Mouse (Mus musculus) CH12.LX (cell line): ENCODE measurements at regions not wholly inside any gene's neighbourhood (a gene's known extent, or its start where the extent isn't known, plus 50 kb on each side); places are given as distances from the start of the nearest gene placed in this dataset.

Experiments
- DNase-seq: peaks from one replicate; pipeline ENCODE4 v3.0.0-alpha.2; 2013; ENCODE audit errors: extremely low read depth
- H3K27ac ChIP-seq: 2 replicates; pipeline ENCODE4 v1.5.1; 2012; ENCODE audit warnings: low read depth, mild to moderate bottlenecking, control low read depth, moderate library complexity; ENCODE audit not compliant: insufficient read depth
- H3K27me3 ChIP-seq: replicated peaks from 2 replicates; pipeline ENCODE3; 2012; ENCODE audit warnings: inconsistent platforms
- H3K36me3 ChIP-seq, 2 experiments: replicated peaks in 1 of 2; 2 replicates each; pipeline versions ENCODE3 to v1.6.1; 2012; ENCODE audit warnings: inconsistent platforms in 1 of 2, low read length in 1 of 2, mild to moderate bottlenecking in 1 of 2, mixed read lengths in 1 of 2, moderate library complexity in 1 of 2; ENCODE audit not compliant: control insufficient read depth in 1 of 2, insufficient read depth in 1 of 2
- H3K4me1 ChIP-seq, 2 experiments: 2 replicates each; pipeline ENCODE4 v1.6.1; 2012; ENCODE audit warnings: inconsistent platforms in 1 of 2, moderate library complexity in 1 of 2; ENCODE audit not compliant: insufficient read depth in 2 of 2, control insufficient read depth in 1 of 2
- H3K4me2 ChIP-seq: 2 replicates; pipeline ENCODE4 v1.6.1; 2012; ENCODE audit warnings: low read depth, mild to moderate bottlenecking, control low read depth; ENCODE audit not compliant: poor library complexity, insufficient read depth, severe bottlenecking
- H3K4me3 ChIP-seq, 3 experiments: fragments of 150-350 bp in 1 of 3; sonication (generic) in 1 of 3; replicated peaks in 1 of 3; 2 replicates each; pipeline versions ENCODE3 to v1.5.1; 2011 to 2012; ENCODE audit warnings: low read depth in 2 of 3, low read length in 2 of 3, mild to moderate bottlenecking in 2 of 3, moderate library complexity in 2 of 3, control low read depth in 1 of 3, improper control_type of control experiment in 1 of 3, inconsistent platforms in 1 of 3, mixed read lengths in 1 of 3; ENCODE audit not compliant: poor library complexity in 1 of 3
- H3K79me2 ChIP-seq: replicated peaks from 2 replicates; pipeline ENCODE4 v1.6.1; 2012; ENCODE audit warnings: mild to moderate bottlenecking, moderate library complexity; ENCODE audit not compliant: control insufficient read depth, poor library complexity, insufficient read depth, severe bottlenecking; ENCODE audit errors: extremely low read depth
- H3K9ac ChIP-seq: 2 replicates; pipeline ENCODE4 v1.6.1; 2012; ENCODE audit warnings: low read depth, mild to moderate bottlenecking, control low read depth, moderate library complexity; ENCODE audit not compliant: insufficient read depth
- H3K9me3 ChIP-seq: replicated peaks from 2 replicates; pipeline ENCODE3; 2012; ENCODE audit warnings: low read length, inconsistent platforms, mixed read lengths
- BHLHE40 ChIP-seq: IDR thresholded peaks from 2 replicates; pipeline ENCODE4 v1.6.1; 2011; ENCODE audit warnings: mild to moderate bottlenecking, low read depth, low read length, improper control_type of control experiment
- CTCF ChIP-seq, 2 experiments: IDR thresholded peaks in 1 of 2; conservative IDR thresholded peaks in 1 of 2; 2 replicates each; pipeline ENCODE4 v1.5.1; 2011 to 2012; ENCODE audit warnings: low read depth in 2 of 2, low read length in 2 of 2, improper control_type of control experiment in 1 of 2, inconsistent platforms in 1 of 2, mild to moderate bottlenecking in 1 of 2, moderate library complexity in 1 of 2
- E2F4 ChIP-seq: IDR thresholded peaks from 2 replicates; pipeline ENCODE4 v1.6.1; 2011; ENCODE audit warnings: low read depth, low read length, improper control_type of control experiment; ENCODE audit not compliant: insufficient replicate concordance
- ELF1 ChIP-seq: IDR thresholded peaks from 2 replicates; pipeline ENCODE4 v1.6.1; 2014; ENCODE audit warnings: low read depth, mild to moderate bottlenecking, inconsistent platforms, low read length, improper control_type of control experiment
- EP300 ChIP-seq: IDR thresholded peaks from 2 replicates; pipeline ENCODE4 v1.6.1; 2011; ENCODE audit warnings: low read length, improper control_type of control experiment
- ETS1 ChIP-seq: conservative IDR thresholded peaks from 2 replicates; pipeline ENCODE4 v1.6.1; 2012; ENCODE audit warnings: low read depth, mild to moderate bottlenecking, inconsistent platforms, low read length, improper control_type of control experiment, moderate library complexity
- IRF4 ChIP-seq: IDR thresholded peaks from 2 replicates; pipeline ENCODE4 v1.6.1; 2014; ENCODE audit warnings: low read depth, mild to moderate bottlenecking, inconsistent platforms, low read length, improper control_type of control experiment
- JUN ChIP-seq: IDR thresholded peaks from 2 replicates; pipeline ENCODE4 v1.6.1; 2011; ENCODE audit warnings: low read depth, mild to moderate bottlenecking, low read length, improper control_type of control experiment, moderate library complexity; ENCODE audit not compliant: insufficient read depth
- JUND ChIP-seq: conservative IDR thresholded peaks from 2 replicates; pipeline ENCODE4 v1.6.1; 2011; ENCODE audit warnings: low read depth, low read length, improper control_type of control experiment
- KAT2A ChIP-seq: IDR thresholded peaks from 2 replicates; pipeline ENCODE4 v1.6.1; 2012; ENCODE audit warnings: low read length, improper control_type of control experiment, inconsistent platforms; ENCODE audit not compliant: insufficient replicate concordance
- MAFK ChIP-seq: IDR thresholded peaks from 2 replicates; pipeline ENCODE4 v1.6.1; 2011; ENCODE audit warnings: low read length, improper control_type of control experiment; ENCODE audit not compliant: insufficient replicate concordance
- MAZ ChIP-seq: IDR thresholded peaks from 2 replicates; pipeline ENCODE4 v1.6.1; 2012; ENCODE audit warnings: low read depth, mild to moderate bottlenecking, inconsistent platforms, low read length, improper control_type of control experiment, moderate library complexity
- NRF1 ChIP-seq: IDR thresholded peaks from 2 replicates; pipeline ENCODE4 v1.6.1; 2014; ENCODE audit warnings: low read depth, mild to moderate bottlenecking, inconsistent platforms, low read length, improper control_type of control experiment, moderate library complexity
- PAX5 ChIP-seq: IDR thresholded peaks from 2 replicates; pipeline ENCODE4 v1.6.1; 2012; ENCODE audit warnings: low read length, inconsistent platforms, mixed read lengths
- POLR2AphosphoS2 ChIP-seq: IDR thresholded peaks from 2 replicates; pipeline ENCODE4 v1.6.1; 2011; ENCODE audit warnings: low read depth, low read length, improper control_type of control experiment
- RAD21 ChIP-seq: IDR thresholded peaks from 2 replicates; pipeline ENCODE4 v1.6.1; 2011; ENCODE audit warnings: low read depth, mild to moderate bottlenecking, low read length, improper control_type of control experiment, moderate library complexity
- RCOR1 ChIP-seq: conservative IDR thresholded peaks from 2 replicates; pipeline ENCODE4 v1.6.1; 2012; ENCODE audit warnings: low read depth, mild to moderate bottlenecking, inconsistent platforms, low read length, improper control_type of control experiment
- SIN3A ChIP-seq: IDR thresholded peaks from 2 replicates; pipeline ENCODE4 v1.6.1; 2012; ENCODE audit warnings: low read length, improper control_type of control experiment, inconsistent platforms
- SMC3 ChIP-seq: IDR thresholded peaks from 2 replicates; pipeline ENCODE4 v1.6.1; 2011; ENCODE audit warnings: low read depth, low read length, improper control_type of control experiment
- USF1 ChIP-seq: IDR thresholded peaks from 2 replicates; pipeline ENCODE4 v1.6.1; 2014; ENCODE audit warnings: low read depth, mild to moderate bottlenecking, inconsistent platforms, low read length, improper control_type of control experiment
- USF2 ChIP-seq: conservative IDR thresholded peaks from 2 replicates; pipeline ENCODE4 v1.6.1; 2011; ENCODE audit warnings: low read depth, low read length, improper control_type of control experiment
- ZC3H11A ChIP-seq: IDR thresholded peaks from 2 replicates; pipeline ENCODE4 v1.6.1; 2012; ENCODE audit warnings: low read depth, mild to moderate bottlenecking, inconsistent platforms, low read length, improper control_type of control experiment
- ZMIZ1 ChIP-seq: IDR thresholded peaks from 2 replicates; pipeline ENCODE4 v1.6.1; 2012; ENCODE audit warnings: low read depth, mild to moderate bottlenecking, inconsistent platforms, low read length, improper control_type of control experiment
- ZNF384 ChIP-seq: IDR thresholded peaks from 2 replicates; pipeline ENCODE4 v1.6.1; 2012; ENCODE audit warnings: low read depth, low read length, improper control_type of control experiment, inconsistent platforms
- dilution Hi-C: fragments of 300-500 bp; cut with MboI; formaldehyde crosslinking; loops from 2 replicates; pipeline ENCODE4 v1.14.3; 2020; ENCODE audit warnings: low sequenced_read_pairs; ENCODE audit not compliant: extremely low pct_unique_long_range_greater_than_20kb, extremely low pct_ligation_motif_present
- in situ Hi-C: fragments of 300-500 bp; cut with MboI; formaldehyde crosslinking; loops from 3 replicates; pipeline ENCODE4 v1.14.3; 2019; ENCODE audit warnings: low sequenced_read_pairs, low pct_ligation_motif_present, low pct_unique_long_range_greater_than_20kb, mixed read lengths

DNA sequence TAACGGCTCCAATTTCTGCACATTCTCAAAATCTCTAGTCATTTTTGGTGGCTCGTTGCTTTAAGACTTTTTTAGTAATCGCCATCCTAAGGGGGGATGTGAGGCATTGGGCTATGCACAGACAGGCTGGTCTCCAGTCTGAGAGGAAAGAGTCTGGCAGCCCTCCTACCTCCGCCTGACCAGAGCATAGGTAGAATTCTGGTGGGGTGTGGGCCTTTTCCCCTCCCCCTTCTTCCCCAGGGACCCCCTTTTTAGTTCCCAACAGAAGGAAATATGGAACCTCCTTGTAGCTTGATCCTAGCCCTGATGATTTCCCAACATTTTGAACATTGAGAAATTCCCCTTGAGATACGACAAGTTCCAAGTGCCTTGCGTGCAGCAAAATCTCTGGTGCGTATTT, 181.4 kb upstream of the Wdfy3 start:
- Histone ChIP-seq H3K9me3 (no peaks in the 10 kb centered on the region), H3K36me3 (no peaks in the 10 kb centered on the region), H3K27me3 (no peaks in the 10 kb centered on the region), H3K4me3 (no peak overlapping the region), H3K4me1 (peaks cover 0 to 8% of the 10 kb centered on the region in 2 experiments; a peak in 2 of 4 replicates), H3K79me2 (no peaks in the 10 kb centered on the region), H3K4me2 (no peak overlapping the region), H3K27ac (no peak overlapping the region), H3K9ac (no peak overlapping the region)
- DNase-seq = no peak
- TF ChIP-seq PAX5 = no peak
- no peak for TF ChIP-seq USF2
- TF ChIP-seq POLR2AphosphoS2 = no peak
- no peak for TF ChIP-seq ETS1
- no peak for TF ChIP-seq JUN
- no peak for TF ChIP-seq SIN3A
- TF ChIP-seq EP300 = no peak
- no peak for TF ChIP-seq RAD21
- no peak for TF ChIP-seq NRF1
- no peak for TF ChIP-seq BHLHE40
- TF ChIP-seq ZC3H11A = no peak
- TF ChIP-seq MAFK = no peak
- in situ Hi-C loops (no loop called here), dilution Hi-C loops (no loop called here)

DNA sequence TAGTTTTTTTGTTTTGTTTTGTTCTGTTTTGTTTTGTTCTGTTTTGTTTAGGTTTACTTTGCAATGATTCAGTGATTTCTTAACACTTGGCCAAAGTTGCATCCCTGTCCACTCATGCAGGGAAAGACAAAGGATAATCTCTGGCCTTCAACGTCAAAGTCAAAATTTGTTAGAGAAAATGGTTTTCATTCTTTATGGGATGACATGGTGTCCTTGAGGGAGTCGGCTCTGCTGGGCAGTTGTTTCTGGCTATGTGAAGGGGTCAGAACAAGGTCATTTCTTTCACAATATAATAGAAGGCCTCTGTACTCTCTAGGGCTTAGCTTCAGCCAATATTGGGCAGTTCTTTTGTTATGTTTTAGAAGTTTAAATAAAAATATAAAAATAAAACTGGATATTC, 184.1 kb upstream of the Wdfy3 start:
- dilution Hi-C loops = no loop called here

More for the DNA sequence above, 184.1 kb upstream of the Wdfy3 start:
- H3K27me3 ChIP-seq = no peaks in the 10 kb centered on the region
- no peak for DNase-seq
- TF ChIP-seq ZMIZ1 (no peak), ELF1 (no peak), E2F4 (no peak), JUN (no peak), POLR2AphosphoS2 (no peak), ZNF384 (no peak), IRF4 (no peak), RCOR1 (no peak), USF1 (no peak), SMC3 (no peak), PAX5 (no peak), MAZ (no peak), USF2 (no peak), KAT2A (no peak), CTCF (conservative IDR thresholded peaks at IDR 0.05 in 1 of 2, IDR thresholded peaks at IDR 0.05 in 1 of 2; ENCODE audit: low read depth in 2 of 2, low read length in 2 of 2) (no peak), JUND (no peak)
- no peaks in the 10 kb centered on the region for H3K79me2 ChIP-seq
- no peaks in the 10 kb centered on the region for H3K9me3 ChIP-seq
- H3K9ac ChIP-seq = no peak overlapping the region
- no peak overlapping the region for H3K4me2 ChIP-seq
- H3K4me3 ChIP-seq = no peak overlapping the region
- H3K36me3 ChIP-seq = no peaks in the 10 kb centered on the region
- in situ Hi-C loops = no loop called here
- H3K4me1 ChIP-seq = no peaks in the 10 kb centered on the region
- H3K27ac ChIP-seq = no peak overlapping the region
